Mouse (Mus musculus): ENCODE data around the gene Serping1. TPM values are rescaled to one million over a fixed set of nuclear protein-coding genes. Genes with fewer than 3 reads are reported as not detected.
A peak's percentile ranks its signal among the peaks of the same experiment; 100 is the strongest.

Serping1 gene
- polyA plus RNA-seq, 1 experiment = 13.6 TPM

DNA sequence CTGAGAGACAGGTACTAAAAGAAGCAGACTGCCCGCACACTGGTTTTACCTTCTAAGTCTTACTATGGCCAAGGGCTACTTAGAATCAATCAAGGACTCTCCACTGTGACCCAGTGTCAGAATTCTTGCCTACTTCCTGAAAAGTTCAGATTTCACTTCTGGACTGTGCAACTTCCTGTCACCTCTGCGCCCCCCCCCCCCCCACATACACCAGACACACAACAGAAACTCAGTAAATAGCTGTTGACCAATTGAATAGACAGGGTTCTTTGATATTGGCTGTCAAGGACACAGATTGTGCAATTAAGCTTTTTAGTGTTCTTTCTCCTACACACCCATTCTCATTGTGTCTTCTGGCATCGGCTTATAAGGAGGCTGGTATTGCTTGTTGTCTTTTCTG lies 13.1 kb upstream of the Serping1 start:
- TF ChIP-seq POLR2A (IDR thresholded peaks at IDR 0.05; ENCODE audit: extremely low read depth, insufficient read depth, low read length) = no peak
- no peak for TF ChIP-seq CTCF (IDR thresholded peaks at IDR 0.05; ENCODE audit: extremely low read depth, insufficient read depth, low read length)
- Histone ChIP-seq H3K27ac (ENCODE audit: insufficient read depth, low read length) (no peak overlapping the region), H3K4me1 (ENCODE audit: control insufficient read depth, insufficient read depth, low read length) (no peaks in the 10 kb centered on the region), H3K4me3 (ENCODE audit: insufficient read depth, low read length) (no peak overlapping the region)

DNA sequence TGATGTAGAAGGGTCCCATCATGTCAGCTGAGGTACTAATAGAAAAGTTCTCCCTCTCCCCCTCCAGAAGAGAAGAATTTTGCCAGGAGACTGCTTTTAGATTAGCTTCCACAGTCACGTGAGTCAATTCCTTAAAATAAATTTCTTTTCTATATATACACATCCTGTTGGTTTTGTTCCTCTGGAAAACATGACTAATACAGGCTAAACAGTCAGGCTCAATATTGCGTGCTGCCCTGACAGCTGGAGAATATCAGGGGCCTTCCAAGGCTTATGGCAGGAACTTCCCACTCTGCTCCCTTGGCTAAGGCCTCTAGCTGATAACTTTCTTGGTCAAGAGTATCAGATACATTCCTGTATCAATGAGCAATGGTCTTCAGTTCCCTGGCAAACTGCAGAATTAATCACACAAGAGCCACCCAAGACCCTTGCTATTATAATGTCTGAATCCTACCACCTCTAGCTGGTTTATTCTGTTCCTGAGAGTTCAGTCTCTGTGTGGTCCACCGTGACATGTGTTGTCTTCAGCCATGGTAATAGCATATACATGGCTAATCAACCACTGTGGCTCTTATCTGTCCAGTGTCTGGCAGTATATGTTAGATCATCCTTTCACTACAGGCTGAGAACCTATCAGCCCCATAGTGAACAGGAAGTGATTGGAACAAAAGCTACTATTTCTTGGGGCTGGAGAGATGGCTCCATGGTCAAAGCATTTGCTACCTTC lies 8.8 kb upstream of the Serping1 start:
- no peak overlapping the region for H3K4me3 ChIP-seq (ENCODE audit: insufficient read depth, low read length)
- H3K4me1 ChIP-seq (ENCODE audit: control insufficient read depth, insufficient read depth, low read length) = no peaks in the 10 kb centered on the region
- no peak overlapping the region for H3K27ac ChIP-seq (ENCODE audit: insufficient read depth, low read length)
- TF ChIP-seq CTCF (IDR thresholded peaks at IDR 0.05; ENCODE audit: extremely low read depth, insufficient read depth, low read length) = no peak
- TF ChIP-seq POLR2A (IDR thresholded peaks at IDR 0.05; ENCODE audit: extremely low read depth, insufficient read depth, low read length) = no peak

DNA sequence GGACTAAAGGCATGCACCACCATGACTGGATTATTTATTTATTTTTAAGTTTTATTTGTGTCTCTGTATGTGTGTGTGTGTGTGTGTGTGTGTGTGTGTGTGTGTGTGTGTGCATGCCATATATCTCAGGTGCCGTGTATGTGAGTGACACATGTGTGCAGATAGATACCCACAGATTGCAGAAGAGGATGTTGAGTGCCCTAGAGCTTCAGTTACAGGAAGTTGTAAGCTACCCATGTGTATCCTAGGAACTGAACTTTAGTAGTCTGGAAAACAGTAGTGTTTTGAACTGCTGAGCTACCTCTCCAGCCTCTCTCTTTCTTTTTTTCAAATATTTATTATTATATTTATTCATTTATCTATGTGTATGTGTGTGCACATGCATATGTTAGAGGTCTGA lies 8.1 kb upstream of the Serping1 start:
- Histone ChIP-seq H3K4me1 (ENCODE audit: control insufficient read depth, insufficient read depth, low read length) (no peaks in the 10 kb centered on the region), H3K27ac (ENCODE audit: insufficient read depth, low read length) (no peak overlapping the region), H3K4me3 (ENCODE audit: insufficient read depth, low read length) (no peak overlapping the region)
- TF ChIP-seq CTCF (IDR thresholded peaks at IDR 0.05; ENCODE audit: extremely low read depth, insufficient read depth, low read length) = no peak
- TF ChIP-seq POLR2A (IDR thresholded peaks at IDR 0.05; ENCODE audit: extremely low read depth, insufficient read depth, low read length) = no peak

DNA sequence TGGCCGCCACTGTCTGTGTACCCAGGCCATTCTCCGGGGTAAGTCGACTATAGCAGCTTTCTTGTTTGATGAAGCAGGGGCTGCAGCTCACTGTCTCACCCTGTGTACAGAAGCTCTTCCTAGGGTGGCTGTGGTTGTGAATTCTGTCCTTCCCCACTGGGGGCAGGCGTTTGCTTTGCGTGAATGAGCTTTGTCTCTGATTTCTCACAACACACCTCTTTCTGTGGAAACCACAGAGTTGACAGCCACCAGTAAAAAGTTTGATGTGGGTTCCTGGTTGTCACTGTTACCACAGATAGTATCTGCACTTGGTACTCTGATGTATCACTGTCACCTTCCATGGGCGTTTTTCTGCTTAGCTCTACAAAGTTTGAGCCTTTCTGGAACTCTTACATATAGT lies 4.0 kb upstream of the Serping1 start:
- Histone ChIP-seq H3K27ac (ENCODE audit: insufficient read depth, low read length) (no peak overlapping the region), H3K4me1 (ENCODE audit: control insufficient read depth, insufficient read depth, low read length) (no peaks in the 10 kb centered on the region)
- TF ChIP-seq POLR2A (IDR thresholded peaks at IDR 0.05; ENCODE audit: extremely low read depth, insufficient read depth, low read length) (no peak), CTCF (IDR thresholded peaks at IDR 0.05; ENCODE audit: extremely low read depth, insufficient read depth, low read length) (no peak)

DNA sequence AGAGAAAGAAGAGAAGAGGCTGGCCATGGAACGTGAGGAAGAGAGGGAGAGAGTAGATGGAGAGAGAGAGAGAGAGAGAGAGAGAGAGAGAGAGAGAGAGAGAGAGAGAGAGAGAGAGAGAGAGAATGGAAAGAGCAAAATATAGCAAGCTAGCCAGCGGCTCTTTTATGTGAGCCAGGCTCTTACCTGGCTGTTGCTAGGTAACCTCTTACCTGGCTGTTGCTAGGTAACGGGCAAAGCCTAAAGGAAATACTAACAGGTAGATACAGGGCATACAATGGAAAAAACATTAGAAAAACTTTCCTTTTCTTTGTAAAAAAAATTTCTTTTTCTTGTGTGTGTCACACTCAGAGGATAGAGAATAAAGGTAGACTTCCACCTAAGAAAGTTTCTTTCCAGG lies 2.5 kb upstream of the Serping1 start:
- TF ChIP-seq POLR2A (IDR thresholded peaks at IDR 0.05; ENCODE audit: extremely low read depth, insufficient read depth, low read length) = no peak
- TF ChIP-seq CTCF (IDR thresholded peaks at IDR 0.05; ENCODE audit: extremely low read depth, insufficient read depth, low read length) = no peak
- Histone ChIP-seq H3K27ac (ENCODE audit: insufficient read depth, low read length) (no peak overlapping the region), H3K4me3 (ENCODE audit: insufficient read depth, low read length) (no peak overlapping the region), H3K4me1 (ENCODE audit: control insufficient read depth, insufficient read depth, low read length) (no peaks in the 10 kb centered on the region)

More for the DNA sequence above, 4.0 kb upstream of the Serping1 start:
- no peak overlapping the region for H3K4me3 ChIP-seq (ENCODE audit: insufficient read depth, low read length)

DNA sequence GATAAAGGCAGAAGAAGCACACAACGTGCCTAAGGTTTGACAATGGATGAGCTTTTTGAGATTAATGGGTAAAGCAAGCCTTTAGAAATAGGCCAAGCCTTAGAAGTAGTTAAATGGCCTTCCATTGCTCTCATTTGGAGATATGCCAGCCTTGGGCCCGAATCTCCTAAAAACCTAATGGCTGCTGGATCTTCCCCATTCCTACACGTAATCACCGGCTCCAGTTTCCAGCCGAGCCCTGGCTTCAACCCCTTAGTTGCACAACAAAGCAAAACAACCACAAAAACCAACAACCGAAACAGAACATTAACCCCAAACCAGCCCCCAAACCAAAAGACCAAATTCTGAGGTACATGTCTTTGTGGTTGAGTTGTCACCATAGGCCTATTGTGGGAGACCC lies 421 bp upstream of the Serping1 start:
- no peaks in the 10 kb centered on the region for H3K4me1 ChIP-seq (ENCODE audit: control insufficient read depth, insufficient read depth, low read length)
- no peak overlapping the region for H3K27ac ChIP-seq (ENCODE audit: insufficient read depth, low read length)
- H3K4me3 ChIP-seq (ENCODE audit: insufficient read depth, low read length) = no peak overlapping the region
- TF ChIP-seq POLR2A (IDR thresholded peaks at IDR 0.05; ENCODE audit: extremely low read depth, insufficient read depth, low read length) = no peak
- TF ChIP-seq CTCF (IDR thresholded peaks at IDR 0.05; ENCODE audit: extremely low read depth, insufficient read depth, low read length) = no peak

DNA sequence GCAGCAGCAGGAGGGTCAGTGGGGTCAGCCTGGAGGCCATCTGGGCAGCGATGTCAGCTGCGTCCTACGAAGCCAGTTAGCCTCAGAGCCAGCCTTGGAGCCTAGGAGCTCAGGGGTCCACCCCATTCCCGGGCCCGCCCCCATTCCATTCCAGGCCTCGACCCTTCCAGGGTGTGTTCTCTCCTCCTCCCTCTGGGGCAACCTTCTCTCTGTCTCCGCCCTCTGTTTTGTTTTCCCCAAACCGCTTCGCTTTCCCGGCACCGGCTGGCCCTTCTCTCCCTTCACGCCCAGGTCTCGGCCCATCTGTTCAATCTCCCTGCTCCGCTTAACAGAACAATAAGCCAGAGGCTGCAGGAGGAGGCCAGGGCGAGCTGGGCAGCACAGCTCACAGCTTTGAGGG lies 493 bp downstream of the Serping1 start:
- Histone ChIP-seq H3K27ac (ENCODE audit: insufficient read depth, low read length) (no peak overlapping the region), H3K4me3 (ENCODE audit: insufficient read depth, low read length) (0 out of 2 replicates have a peak overlapping the region, but pooled peaks have one; percentile 1), H3K4me1 (ENCODE audit: control insufficient read depth, insufficient read depth, low read length) (no peaks in the 10 kb centered on the region)
- TF ChIP-seq POLR2A (IDR thresholded peaks at IDR 0.05; ENCODE audit: extremely low read depth, insufficient read depth, low read length) = no peak
- no peak for TF ChIP-seq CTCF (IDR thresholded peaks at IDR 0.05; ENCODE audit: extremely low read depth, insufficient read depth, low read length)

DNA sequence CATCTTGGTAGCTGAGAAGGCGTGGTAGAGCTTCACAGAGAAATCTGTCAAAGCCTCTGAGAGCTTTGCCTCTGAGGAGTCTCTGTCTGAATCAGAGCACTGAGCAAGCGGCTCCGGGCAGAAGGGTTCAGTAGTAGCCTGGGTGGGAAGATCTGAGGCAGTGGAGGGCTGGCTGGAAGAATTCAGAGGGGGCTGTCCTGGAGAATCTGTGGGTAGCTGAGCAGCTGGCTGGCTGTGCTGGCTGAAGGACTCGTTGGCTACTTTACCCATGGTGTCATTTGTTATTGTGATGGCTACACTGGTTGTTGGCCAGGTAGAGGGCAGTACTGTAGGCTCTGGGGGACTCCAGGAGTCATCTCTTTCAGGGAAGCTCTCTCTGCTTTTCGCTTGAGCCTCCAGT lies 2.0 kb downstream of the Serping1 start:
- Histone ChIP-seq H3K4me3 (ENCODE audit: insufficient read depth, low read length) (no peak overlapping the region), H3K4me1 (ENCODE audit: control insufficient read depth, insufficient read depth, low read length) (no peaks in the 10 kb centered on the region), H3K27ac (ENCODE audit: insufficient read depth, low read length) (no peak overlapping the region)
- TF ChIP-seq POLR2A (IDR thresholded peaks at IDR 0.05; ENCODE audit: extremely low read depth, insufficient read depth, low read length) (no peak), CTCF (IDR thresholded peaks at IDR 0.05; ENCODE audit: extremely low read depth, insufficient read depth, low read length) (no peak)

DNA sequence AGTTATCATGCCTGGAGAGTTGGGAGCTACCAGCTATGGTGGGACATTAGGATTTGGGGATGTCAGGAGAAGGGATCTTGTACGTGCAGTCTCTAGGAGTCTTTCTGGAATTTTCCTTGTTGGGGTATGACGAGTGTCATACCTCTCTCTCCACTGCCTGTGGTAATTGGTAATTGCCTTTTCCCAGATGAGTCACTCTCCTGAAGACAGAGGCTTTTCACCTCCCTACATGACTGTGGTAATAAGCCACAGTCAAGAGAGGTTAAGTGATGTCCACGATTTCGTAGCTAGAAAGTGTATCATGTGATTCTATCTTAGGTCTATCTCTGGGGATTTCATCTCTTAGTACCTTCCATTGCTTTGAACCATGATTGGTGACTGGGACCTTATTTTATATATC lies 2.8 kb downstream of the Serping1 start:
- no peak overlapping the region for H3K4me3 ChIP-seq (ENCODE audit: insufficient read depth, low read length)
- TF ChIP-seq POLR2A (IDR thresholded peaks at IDR 0.05; ENCODE audit: extremely low read depth, insufficient read depth, low read length) (no peak), CTCF (IDR thresholded peaks at IDR 0.05; ENCODE audit: extremely low read depth, insufficient read depth, low read length) (no peak)

DNA sequence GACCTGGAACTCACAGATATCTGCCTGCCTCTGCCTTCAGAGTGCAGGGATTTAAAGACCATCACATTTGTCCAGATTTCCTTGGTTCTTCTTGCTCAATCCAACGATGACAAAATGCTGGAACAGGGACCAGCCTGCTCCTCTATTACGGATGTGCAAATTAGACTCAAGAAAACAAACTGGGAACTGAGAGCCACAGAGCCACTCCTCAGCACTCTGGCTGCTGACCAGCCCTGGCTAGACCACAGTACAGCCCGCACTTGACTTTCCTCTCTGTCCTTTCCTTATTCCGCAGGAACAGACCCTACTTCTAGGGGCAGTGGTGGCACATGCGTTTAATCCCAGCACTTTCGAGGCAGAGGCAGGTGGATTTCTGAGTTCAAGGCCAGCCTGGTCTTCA lies 4.7 kb downstream of the Serping1 start:
- no peak for TF ChIP-seq POLR2A (IDR thresholded peaks at IDR 0.05; ENCODE audit: extremely low read depth, insufficient read depth, low read length)
- Histone ChIP-seq H3K4me3 (ENCODE audit: insufficient read depth, low read length) (no peak overlapping the region), H3K27ac (ENCODE audit: insufficient read depth, low read length) (no peak overlapping the region), H3K4me1 (ENCODE audit: control insufficient read depth, insufficient read depth, low read length) (no peaks in the 10 kb centered on the region)

More for the DNA sequence above, 2.8 kb downstream of the Serping1 start:
- Histone ChIP-seq H3K27ac (ENCODE audit: insufficient read depth, low read length) (no peak overlapping the region), H3K4me1 (ENCODE audit: control insufficient read depth, insufficient read depth, low read length) (no peaks in the 10 kb centered on the region)

Measured in cortical plate, adult 2 months (tissue).